Mouse (Mus musculus): ENCODE data around the gene Sgms1.

Gene Sgms1

GRCm38 (mm10) chr19:32181721-32182394, 207.7 kb downstream of the Sgms1 start:
- in situ Hi-C loops (cut with MboI, MseI): no loop called here

GRCm38 (mm10) chr19:32180756-32181674, 208.5 kb downstream of the Sgms1 start:
- in situ Hi-C loops (cut with MboI, MseI): no loop called here

GRCm38 (mm10) chr19:32179978-32180413, 209.5 kb downstream of the Sgms1 start:
- in situ Hi-C loops (cut with MboI, MseI): no loop called here

DNA sequence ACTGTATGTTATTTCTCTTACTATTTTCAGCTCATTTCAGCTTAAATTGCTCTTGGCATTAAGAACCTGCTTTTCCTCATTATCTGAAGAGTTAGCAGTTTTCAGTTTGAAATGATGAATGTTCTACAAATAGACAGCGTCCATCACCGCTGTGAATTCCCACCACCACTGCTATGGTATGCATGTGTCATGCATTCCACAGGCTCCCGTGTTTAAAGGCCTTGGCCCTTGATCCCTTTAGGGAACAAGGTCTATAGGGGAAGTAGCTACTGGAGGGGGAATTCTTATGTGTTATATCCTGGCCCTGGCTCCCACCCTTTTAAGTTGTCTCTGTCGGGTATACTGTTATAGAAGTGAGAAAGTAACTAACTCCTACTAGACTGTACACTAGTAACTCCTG, 210.0 kb downstream of the Sgms1 start:
- in situ Hi-C loops (cut with MboI, MseI): no loop called here

- in situ Hi-C loops (cut with MboI, MseI): no loop called here
Observed at GRCm38 (mm10) chr19:32178161-32178560, 211.4 kb downstream of the Sgms1 start.

DNA sequence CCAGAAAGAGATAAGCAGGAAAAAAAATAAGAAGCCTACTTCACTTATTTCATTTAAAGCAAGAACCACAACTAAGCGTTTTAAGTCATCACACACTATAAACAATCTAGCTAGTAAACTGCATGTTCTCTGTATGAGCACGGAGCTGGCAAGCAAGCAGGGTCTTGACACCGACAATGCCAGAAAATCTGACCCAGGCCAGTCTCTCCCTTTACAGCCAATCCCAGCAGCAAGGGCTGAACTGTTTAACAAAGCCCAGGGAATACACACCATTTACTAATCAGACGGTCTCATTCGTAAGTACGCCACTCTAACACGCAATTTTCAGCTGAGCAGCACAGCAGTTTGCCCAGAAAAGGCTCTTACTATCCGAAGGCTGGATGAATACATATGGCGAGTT, 213.1 kb downstream of the Sgms1 start:
- in situ Hi-C loops (cut with MboI, MseI): no loop called here

DNA sequence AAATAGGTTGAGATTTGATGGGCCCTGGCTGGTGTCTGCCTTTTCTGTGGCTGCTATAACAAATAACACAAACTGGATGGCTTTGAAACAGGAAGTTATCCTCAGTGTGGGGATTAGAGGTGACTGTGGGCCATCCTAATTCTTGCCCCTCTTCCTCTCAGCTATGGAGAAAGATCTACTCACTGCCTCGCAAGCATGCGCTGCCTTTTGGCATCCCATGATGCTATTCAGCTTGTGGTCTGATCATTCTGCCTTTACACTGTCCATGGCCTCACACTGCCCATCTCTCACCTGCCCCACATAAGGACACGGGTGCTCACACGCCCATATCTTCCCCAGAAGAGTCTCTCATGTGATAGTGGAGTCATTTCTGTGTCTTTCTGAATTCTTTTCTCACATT, 213.5 kb downstream of the Sgms1 start:
- in situ Hi-C loops (cut with MboI, MseI): no loop called here

DNA sequence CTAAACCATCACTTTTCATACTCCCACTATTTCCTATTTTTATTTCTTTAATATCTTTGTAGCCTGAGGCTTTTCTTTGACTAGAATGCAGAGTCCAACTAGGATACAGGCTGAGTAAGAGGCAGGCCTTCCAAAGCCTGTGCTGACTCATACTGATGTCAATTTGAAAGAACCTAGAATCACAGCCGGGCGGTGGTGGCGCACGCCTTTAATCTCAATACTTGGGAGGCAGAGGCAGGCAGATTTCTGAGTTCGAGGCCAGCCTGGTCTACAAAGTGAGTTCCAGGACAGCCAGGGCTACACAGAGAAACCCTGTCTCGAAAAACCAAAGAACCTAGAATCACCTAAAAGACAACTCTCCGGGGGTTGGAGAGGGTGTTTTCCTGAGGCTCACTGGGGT, 214.5 kb downstream of the Sgms1 start:
- in situ Hi-C loops (cut with MboI, MseI): no loop called here

DNA sequence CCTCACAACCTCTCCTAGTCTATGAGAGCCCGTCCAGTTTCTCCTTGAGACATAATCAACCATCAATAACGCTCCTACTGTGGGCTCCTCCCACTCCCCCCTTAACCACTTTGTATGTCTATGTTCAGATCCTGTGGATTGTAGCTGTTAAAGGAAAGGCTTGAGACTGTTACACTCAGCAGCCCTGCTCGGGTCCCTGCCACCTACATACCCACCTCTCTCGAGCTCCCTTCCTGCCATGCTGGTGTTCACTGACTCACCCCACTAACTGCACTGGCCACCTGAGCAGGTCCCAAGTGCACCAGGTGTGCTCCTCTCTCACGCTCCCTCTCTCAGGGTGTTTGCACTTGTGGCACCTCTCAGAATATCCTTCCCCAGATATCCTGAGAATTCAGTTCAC, 215.0 kb downstream of the Sgms1 start:
- in situ Hi-C loops (cut with MboI, MseI): no loop called here

DNA sequence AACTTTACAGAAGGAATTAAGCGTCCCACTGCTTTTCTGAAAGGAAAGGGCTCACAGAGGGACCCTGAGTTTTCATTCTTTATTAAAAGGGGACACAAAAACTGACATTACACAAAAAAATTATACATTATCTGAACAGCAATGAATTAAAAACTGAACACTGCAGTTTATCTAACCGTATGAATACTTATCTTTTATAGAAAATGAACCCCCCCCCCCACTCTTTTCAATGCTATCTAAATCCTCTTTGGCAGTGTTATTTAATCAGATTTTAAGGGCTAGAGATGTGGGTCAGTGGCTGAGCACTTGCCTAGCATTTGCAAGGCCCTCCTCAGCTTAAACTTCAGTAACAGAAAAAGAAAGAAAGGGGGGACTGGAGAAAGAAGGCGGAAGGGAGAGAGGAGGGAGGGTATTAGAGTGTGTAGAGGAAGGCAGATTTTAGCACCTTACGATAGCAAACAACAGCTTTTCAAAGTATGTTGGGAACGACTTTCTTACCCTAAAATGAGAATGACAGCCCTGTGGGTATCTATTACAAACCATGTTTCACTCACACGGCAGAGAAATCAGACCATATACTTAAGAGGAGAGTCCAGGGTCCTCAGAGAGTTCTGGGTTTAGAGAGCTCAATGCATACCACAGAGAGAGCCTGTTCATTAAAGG, 215.9 kb downstream of the Sgms1 start:
- in situ Hi-C loops (cut with MboI, MseI): no loop called here

DNA sequence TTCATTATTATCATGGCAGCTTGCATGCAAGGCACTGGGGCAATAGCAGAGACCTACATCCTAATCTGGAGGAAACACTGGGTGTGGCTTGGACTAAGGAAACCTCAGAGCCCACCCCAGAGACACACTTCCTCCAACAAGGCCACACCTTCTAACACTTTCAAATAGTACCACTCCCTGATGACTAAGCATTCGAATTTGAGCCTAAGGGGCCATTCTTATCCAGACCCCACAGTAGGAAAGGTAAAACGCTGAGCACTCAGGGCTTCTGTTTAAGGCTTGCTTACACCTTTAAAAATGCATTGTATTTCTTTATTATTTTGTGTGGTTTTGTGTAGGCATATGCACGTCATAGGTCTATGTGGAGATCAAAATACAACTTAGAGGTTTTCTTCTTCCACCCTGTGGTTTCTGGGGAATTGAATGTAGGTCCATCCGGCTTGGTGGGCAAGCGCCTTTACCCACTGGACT, 217.0 kb downstream of the Sgms1 start:
- in situ Hi-C loops (cut with MboI, MseI): no loop called here

GRCm38 (mm10) chr19:32171981-32172380, 217.5 kb downstream of the Sgms1 start:
- in situ Hi-C loops (cut with MboI, MseI): no loop called here

GRCm38 (mm10) chr19:32169634-32170540, 219.6 kb downstream of the Sgms1 start:
- in situ Hi-C loops (cut with MboI, MseI): no loop called here

DNA sequence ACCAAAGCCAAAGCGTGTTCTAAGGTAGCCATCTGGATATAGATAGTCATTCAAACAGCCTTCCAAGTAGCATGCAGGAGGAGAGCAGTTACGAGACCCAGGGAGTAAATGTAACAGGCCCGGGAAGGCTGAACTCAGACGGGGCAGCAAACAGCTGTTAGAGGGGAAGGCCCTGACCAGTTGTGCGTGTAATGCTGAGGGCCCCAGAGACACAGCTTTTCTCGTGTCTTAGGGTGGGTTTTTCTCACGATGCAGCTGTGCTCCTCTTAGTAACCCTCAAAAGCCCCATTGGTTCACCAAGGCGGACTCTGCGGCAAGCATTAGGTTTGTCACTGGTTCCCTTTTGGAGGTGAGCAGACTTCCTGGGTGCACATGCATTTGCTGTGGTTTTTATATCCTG, 221.5 kb downstream of the Sgms1 start:
- in situ Hi-C loops (cut with MboI, MseI): no loop called here

DNA sequence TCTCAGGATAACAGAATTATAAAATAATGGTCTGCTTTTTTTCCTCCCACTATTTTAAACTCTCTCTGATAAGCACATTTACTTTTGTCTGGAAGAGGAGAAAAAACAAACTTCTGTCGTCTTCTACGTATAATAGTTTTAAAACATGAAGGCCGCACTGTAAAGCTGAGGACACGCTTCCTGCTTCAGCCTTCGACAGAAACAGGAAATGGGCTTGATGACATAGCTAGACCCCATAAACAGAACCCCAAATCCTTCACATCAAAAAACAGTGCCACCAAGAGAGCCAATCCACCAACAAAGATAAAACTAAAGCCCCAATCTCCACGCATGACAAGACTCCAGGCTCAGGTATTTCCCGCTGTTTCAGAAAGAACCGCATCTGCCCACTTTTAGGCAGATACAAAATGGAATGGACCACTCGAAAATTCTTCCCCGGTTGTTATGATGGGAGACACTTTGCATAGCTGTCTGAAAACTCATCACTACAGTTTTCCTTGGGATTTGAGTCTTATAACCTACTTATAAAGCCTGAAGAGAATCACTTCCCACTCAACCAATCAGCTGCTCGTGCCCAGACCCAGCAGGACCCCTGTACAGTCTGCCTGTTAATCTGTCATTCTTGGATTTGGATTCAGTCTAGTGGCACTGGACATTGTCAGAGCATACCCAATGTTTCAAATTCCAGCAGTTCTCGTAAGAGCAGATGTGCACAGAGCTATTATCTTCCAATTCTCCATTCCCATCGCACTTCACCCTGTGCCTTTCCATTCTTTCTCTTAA, 222.5 kb downstream of the Sgms1 start:
- in situ Hi-C loops (cut with MboI, MseI): no loop called here

- in situ Hi-C loops (cut with MboI, MseI): no loop called here
Observed at GRCm38 (mm10) chr19:32165711-32166110, 223.8 kb downstream of the Sgms1 start.

GRCm38 (mm10) chr19:32164128-32164527, 225.4 kb downstream of the Sgms1 start:
- in situ Hi-C loops (cut with MboI, MseI): no loop called here

- in situ Hi-C loops (cut with MboI, MseI): no loop called here
Observed at GRCm38 (mm10) chr19:32159944-32160343, 229.6 kb downstream of the Sgms1 start.

GRCm38 (mm10) chr19:32159168-32159567, 230.3 kb downstream of the Sgms1 start:
- in situ Hi-C loops (cut with MboI, MseI): no loop called here

DNA sequence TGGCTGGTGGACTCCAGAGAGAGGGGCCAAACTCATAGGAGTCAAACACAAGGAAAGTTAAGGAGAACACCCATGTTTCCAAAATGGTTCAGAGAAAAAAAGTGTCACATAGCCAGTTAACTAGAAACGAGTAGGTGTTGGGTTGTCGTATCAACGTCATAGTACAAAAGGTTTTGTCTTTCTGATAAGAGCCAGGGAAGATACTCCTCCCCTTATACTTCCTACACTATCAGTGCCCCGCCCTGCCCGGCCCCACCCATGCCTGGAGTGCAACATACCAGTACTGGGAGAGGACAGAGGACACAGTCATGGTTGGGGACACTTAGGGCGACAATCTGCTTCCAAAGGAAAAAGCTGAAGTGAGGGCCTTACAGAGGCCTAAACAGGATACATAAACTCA, 232.5 kb downstream of the Sgms1 start:
- in situ Hi-C loops (cut with MboI, MseI): no loop called here

Data from T-helper 1 cell (primary cell).